Mouse (Mus musculus): ENCODE data around the gene Hs3st3a1. TPM values are rescaled to one million over a fixed set of nuclear protein-coding genes. Genes with fewer than 3 reads are reported as not detected.

Hs3st3a1 gene
- polyA plus RNA-seq, 2 experiments, result 0.06 to 0.20 TPM

DNA sequence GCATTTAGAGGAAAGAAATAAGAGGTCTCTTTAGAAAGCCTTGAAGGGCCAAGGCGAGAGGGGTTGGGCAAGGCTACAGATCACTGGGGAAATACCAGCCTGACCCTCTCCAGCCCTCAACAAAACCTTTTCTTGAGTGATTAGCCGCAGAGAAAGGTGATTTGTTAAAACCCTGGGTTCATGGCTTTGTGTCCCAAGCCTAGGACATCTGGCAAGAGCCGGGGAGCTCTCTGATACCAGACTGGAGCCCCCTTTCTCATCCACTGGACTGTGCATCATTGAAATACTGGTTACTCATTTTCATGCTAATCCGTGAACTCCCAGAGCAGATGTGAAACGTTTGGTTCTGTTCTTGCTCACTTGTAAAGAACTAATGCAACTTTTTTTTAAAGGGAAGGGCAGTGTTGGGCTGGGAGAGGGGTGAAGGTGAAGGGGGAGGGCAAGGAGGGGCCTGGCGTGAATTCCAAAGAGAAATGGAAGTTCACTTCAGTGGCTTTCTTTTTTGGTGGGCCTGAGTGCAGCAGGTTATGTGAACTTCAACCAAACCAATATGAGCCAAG lies 34.5 kb upstream of the Hs3st3a1 start:
- WGBS (ENCODE audit: insufficient replicate concordance), result 51% methylated on average over 6 of the region's 6 CpGs
- Histone ChIP-seq H3K9me3 (ENCODE audit: control insufficient read depth, low read length) (no peaks in the 10 kb centered on the region), H3K27ac (no peak overlapping the region), H3K36me3 (replicated peaks; ENCODE audit: control insufficient read depth, insufficient read depth, low read depth) (no peaks in the 10 kb centered on the region), H3K27me3 (ENCODE audit: control insufficient read depth, insufficient read depth, low read length) (no peaks in the 10 kb centered on the region), H3K4me2 (ENCODE audit: low read depth) (no peak overlapping the region), H3K4me1 (replicated peaks; ENCODE audit: control insufficient read depth in 2 of 2, insufficient read depth in 2 of 2, low read length in 1 of 2) (no peaks in the 10 kb centered on the region), H3K9ac (replicated peaks) (no peak overlapping the region), H3K4me3 (ENCODE audit: insufficient read depth in 1 of 2, low read depth in 2 of 2, low read length in 2 of 2) (no peak overlapping the region)
- DNase-seq (ENCODE audit: low read depth in 3 of 3, low spot score in 3 of 3) (no peak), ATAC-seq (ENCODE audit: insufficient read depth) (no peak)
- TF ChIP-seq EP300 (IDR thresholded peaks at IDR 0.05; ENCODE audit: low read depth) (no peak), CTCF (IDR thresholded peaks at IDR 0.05; ENCODE audit: low read depth) (no peak)

DNA sequence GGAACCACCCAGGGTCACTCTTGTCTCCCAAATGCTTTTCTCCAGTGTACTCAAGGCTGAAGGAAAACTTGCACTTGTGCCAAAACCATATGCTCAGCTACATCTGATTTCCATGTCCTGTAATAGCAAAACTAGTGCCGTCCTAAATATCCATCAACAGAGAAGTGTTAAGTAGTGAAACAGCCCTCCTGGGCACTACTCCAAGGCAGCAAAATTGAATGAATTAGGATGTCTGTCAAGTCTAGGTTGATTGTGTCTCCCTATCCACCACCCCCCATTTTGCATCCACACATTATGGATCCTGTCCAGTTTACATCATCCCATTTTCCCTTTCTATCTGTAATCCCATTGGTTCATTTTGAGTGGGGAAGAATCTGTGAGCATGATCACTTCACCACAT lies 16.2 kb upstream of the Hs3st3a1 start:
- WGBS (ENCODE audit: insufficient replicate concordance), result 67% methylated on average over 1 of the region's 1 CpGs
- no peak for TF ChIP-seq EP300 (IDR thresholded peaks at IDR 0.05; ENCODE audit: low read depth)
- no peak for TF ChIP-seq CTCF (IDR thresholded peaks at IDR 0.05; ENCODE audit: low read depth)

DNA sequence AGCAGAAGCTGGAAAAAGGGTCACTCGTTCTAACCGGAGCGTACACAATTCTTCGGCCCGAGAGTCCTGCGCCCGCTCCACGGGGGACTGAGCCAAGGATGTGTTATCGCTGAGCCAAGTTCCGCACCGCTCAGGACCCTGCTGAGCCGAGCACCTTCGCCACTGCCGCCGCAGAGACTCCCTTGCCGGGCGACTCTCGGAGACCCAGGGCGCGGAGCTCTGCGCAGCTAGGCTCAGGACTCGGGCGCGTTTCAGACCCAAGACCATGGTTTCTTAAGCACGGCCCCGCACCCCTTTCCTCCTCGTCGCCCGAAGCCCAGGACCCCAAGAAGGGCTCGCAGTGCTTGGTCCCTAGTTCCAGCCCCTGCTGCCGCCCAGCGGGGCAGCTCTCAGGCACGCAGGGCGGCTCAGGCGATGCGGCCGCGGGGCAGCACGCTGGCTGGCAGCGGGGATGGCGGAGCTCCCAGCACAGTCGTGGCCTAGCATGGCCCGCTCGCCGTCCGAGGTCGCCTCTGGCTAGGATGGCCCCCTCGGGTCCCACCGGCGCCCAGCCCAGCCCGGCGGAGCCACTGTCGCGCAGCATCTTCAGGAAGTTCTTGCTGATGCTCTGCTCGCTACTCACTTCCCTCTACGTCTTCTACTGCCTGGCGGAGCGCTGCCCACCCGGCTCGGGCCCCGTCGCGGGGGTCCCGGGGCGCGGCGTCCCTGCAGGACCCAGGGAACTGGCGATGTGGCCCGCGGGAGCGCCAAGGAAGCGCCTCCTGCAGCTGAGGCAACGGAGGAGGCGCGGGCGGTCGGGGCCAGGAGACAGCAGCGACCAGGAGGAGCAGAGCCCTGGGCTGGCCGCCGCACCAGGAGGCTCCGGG lies 647 bp downstream of the Hs3st3a1 start:
- Histone ChIP-seq H3K4me1 (replicated peaks; ENCODE audit: control insufficient read depth in 2 of 2, insufficient read depth in 2 of 2, low read length in 1 of 2) (no peaks in the 10 kb centered on the region), H3K9ac (replicated peaks) (no peak overlapping the region), H3K36me3 (replicated peaks; ENCODE audit: control insufficient read depth, insufficient read depth, low read depth) (no peaks in the 10 kb centered on the region), H3K4me3 (ENCODE audit: insufficient read depth in 1 of 2, low read depth in 2 of 2, low read length in 2 of 2) (peak overlapping the region; percentile 28 to 44), H3K4me2 (ENCODE audit: low read depth) (peak overlapping the region; percentile 67), H3K9me3 (ENCODE audit: control insufficient read depth, low read length) (no peaks in the 10 kb centered on the region), H3K27me3 (ENCODE audit: control insufficient read depth, insufficient read depth, low read length) (peaks cover 30% of the 10 kb centered on the region), H3K27ac (no peak overlapping the region)
- under 1% methylated on average over 81 of the region's 81 CpGs for WGBS (ENCODE audit: insufficient replicate concordance)
- TF ChIP-seq EP300 (IDR thresholded peaks at IDR 0.05; ENCODE audit: low read depth) (no peak), CTCF (IDR thresholded peaks at IDR 0.05; ENCODE audit: low read depth) (no peak)
- DNase-seq (ENCODE audit: low read depth in 3 of 3, low spot score in 3 of 3) (no peak), ATAC-seq (ENCODE audit: insufficient read depth) (peak; percentile 41; the same call in 1 of the 2 replicates)

More for the DNA sequence above, 16.2 kb upstream of the Hs3st3a1 start:
- Histone ChIP-seq H3K4me3 (ENCODE audit: insufficient read depth in 1 of 2, low read depth in 2 of 2, low read length in 2 of 2) (no peak overlapping the region), H3K27ac (no peak overlapping the region), H3K4me1 (replicated peaks; ENCODE audit: control insufficient read depth in 2 of 2, insufficient read depth in 2 of 2, low read length in 1 of 2) (no peaks in the 10 kb centered on the region), H3K27me3 (ENCODE audit: control insufficient read depth, insufficient read depth, low read length) (no peaks in the 10 kb centered on the region), H3K9me3 (ENCODE audit: control insufficient read depth, low read length) (no peaks in the 10 kb centered on the region), H3K9ac (replicated peaks) (no peak overlapping the region), H3K36me3 (replicated peaks; ENCODE audit: control insufficient read depth, insufficient read depth, low read depth) (no peaks in the 10 kb centered on the region), H3K4me2 (ENCODE audit: low read depth) (no peak overlapping the region)
- DNase-seq (ENCODE audit: low read depth in 3 of 3, low spot score in 3 of 3), result no peak
- no peak for ATAC-seq (ENCODE audit: insufficient read depth)

DNA sequence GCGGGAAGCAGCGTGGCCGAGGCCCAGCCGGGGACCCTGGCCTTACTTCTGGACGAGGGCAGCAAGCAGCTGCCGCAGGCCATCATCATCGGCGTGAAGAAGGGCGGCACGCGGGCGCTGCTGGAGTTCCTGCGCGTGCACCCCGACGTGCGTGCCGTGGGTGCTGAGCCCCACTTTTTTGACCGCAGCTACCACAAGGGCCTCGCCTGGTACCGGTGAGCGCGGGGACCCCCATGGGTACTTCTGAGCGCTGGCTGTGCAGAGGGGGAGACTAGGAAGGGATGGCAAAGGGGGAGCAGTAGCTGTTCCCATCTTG lies 1.2 kb downstream of the Hs3st3a1 start, which contains the start of gene F930015N05Rik:
F930015N05Rik (minus strand) TSS at position 242 of the 316 bp plus-strand sequence.
- no peak for TF ChIP-seq CTCF (IDR thresholded peaks at IDR 0.05; ENCODE audit: low read depth)
- WGBS (ENCODE audit: insufficient replicate concordance), result 2% methylated on average over 24 of the region's 24 CpGs

DNA sequence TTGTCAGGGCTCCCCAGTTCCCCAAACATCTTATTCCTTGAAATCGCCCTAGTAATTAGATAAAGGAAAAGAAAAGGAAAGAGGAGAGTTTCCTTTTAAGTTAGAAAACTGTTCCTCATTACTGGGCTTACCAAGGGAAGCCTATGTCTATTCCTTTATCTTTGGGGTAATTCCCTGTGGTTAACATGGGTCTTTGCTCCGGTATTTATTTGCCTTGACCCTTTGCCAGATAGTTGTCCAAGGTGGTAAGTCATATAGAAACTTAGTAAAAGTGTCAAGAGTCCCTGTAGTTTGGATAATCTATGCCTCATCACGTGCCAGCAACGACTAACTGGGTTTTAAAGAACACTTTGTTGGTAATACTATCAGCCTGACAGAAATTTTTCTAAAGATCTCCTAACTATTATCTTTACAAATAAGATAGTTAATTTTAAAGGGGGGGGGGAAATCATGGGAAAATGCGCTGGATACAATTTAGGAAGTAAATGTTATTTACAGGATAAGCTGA lies 1.7 kb downstream of the Hs3st3a1 start:
- Histone ChIP-seq H3K27me3 (ENCODE audit: control insufficient read depth, insufficient read depth, low read length) (peaks cover 30% of the 10 kb centered on the region), H3K9ac (replicated peaks) (no peak overlapping the region), H3K27ac (no peak overlapping the region), H3K4me1 (replicated peaks; ENCODE audit: control insufficient read depth in 2 of 2, insufficient read depth in 2 of 2, low read length in 1 of 2) (no peaks in the 10 kb centered on the region), H3K4me2 (ENCODE audit: low read depth) (peak overlapping the region; percentile 67; the same call in 1 of the 2 replicates), H3K4me3 (ENCODE audit: insufficient read depth in 1 of 2, low read depth in 2 of 2, low read length in 2 of 2) (peak overlapping the region in 1 of 2 experiments; percentile 28; a peak in 2 of 4 replicates), H3K9me3 (ENCODE audit: control insufficient read depth, low read length) (no peaks in the 10 kb centered on the region), H3K36me3 (replicated peaks; ENCODE audit: control insufficient read depth, insufficient read depth, low read depth) (no peaks in the 10 kb centered on the region)
- WGBS (ENCODE audit: insufficient replicate concordance), result 18% methylated on average over 5 of the region's 5 CpGs
- no peak for TF ChIP-seq EP300 (IDR thresholded peaks at IDR 0.05; ENCODE audit: low read depth)
- TF ChIP-seq CTCF (IDR thresholded peaks at IDR 0.05; ENCODE audit: low read depth), result no peak
- ATAC-seq (ENCODE audit: insufficient read depth), result no peak
- no peak for DNase-seq (ENCODE audit: low read depth in 3 of 3, low spot score in 3 of 3)

More for the DNA sequence above, 1.2 kb downstream of the Hs3st3a1 start, which contains the start of gene F930015N05Rik:
- H3K4me2 ChIP-seq (ENCODE audit: low read depth), result peak within 1 kb of the TSS; percentile 67
- DNase-seq (ENCODE audit: low read depth in 3 of 3, low spot score in 3 of 3) (no peak), ATAC-seq (ENCODE audit: insufficient read depth) (no peak)
- no peaks in the 10 kb centered on the region for H3K9me3 ChIP-seq (ENCODE audit: control insufficient read depth, low read length)
- H3K27me3 ChIP-seq (ENCODE audit: control insufficient read depth, insufficient read depth, low read length), result peaks cover 30% of the 10 kb centered on the region
- H3K4me1 ChIP-seq (replicated peaks; ENCODE audit: control insufficient read depth in 2 of 2, insufficient read depth in 2 of 2, low read length in 1 of 2), result no peaks in the 10 kb centered on the region
- no peak within 1 kb of the TSS for H3K9ac ChIP-seq (replicated peaks)
- no peaks in the 10 kb centered on the region for H3K36me3 ChIP-seq (replicated peaks; ENCODE audit: control insufficient read depth, insufficient read depth, low read depth)
- H3K27ac ChIP-seq, result no peak within 1 kb of the TSS
- peak within 1 kb of the TSS; percentile 28 to 44 for H3K4me3 ChIP-seq (ENCODE audit: insufficient read depth in 1 of 2, low read depth in 2 of 2, low read length in 2 of 2)
